16 mouse cellular contexts compared by ENCODE assay signal in the genomic region with DNA sequence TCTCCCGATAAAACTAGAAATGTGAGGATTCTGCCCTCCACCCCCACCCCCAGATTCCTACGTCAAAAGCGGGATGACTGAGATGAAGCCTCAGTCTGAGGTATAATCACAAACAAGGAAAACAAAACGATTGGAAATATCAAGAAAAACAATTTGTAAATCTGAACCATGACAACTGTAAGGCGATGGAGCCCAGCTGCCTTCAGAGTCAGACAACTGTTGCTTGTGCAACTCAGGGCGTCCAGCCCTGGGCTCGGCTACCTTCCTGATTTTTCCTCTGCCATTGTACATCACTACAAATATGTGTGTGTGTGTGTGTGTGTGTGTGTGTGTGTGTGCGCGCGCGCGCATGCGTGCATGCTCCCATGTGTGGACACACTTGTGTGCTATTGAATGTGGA. TPM values are rescaled to one million over a fixed set of nuclear protein-coding genes. Genes with fewer than 3 reads are reported as not detected.
"Had no signal": no experiment of that assay in that cellular context is flagged by ENCODE, and none has a peak within 500 bp of the region (broad histone marks: within the 10 kb centered on the region; RNA-seq: fewer than 3 reads in every experiment).

No protein-coding gene starts in this region.

- DNase-seq: kidney, adult 2 months; kidney, postnatal 25 days; left cerebral cortex, postnatal 4 days; liver, postnatal 0 days; midbrain, embryonic 14.5 days; thymus, adult 2 months; thymus, postnatal 14 days; thymus, postnatal 4 days had no signal

- H3K9me3 ChIP-seq: limb, embryonic 12.5 days; limb, embryonic 15.5 days had no signal

- H3K4me1 ChIP-seq: limb, embryonic 12.5 days; limb, embryonic 15.5 days had no signal

- H3K9ac ChIP-seq: limb, embryonic 12.5 days; limb, embryonic 15.5 days; liver, embryonic 14.5 days; liver, postnatal 0 days had no signal

- H3K27ac ChIP-seq: kidney, postnatal 0 days; limb, embryonic 12.5 days; limb, embryonic 15.5 days; liver, embryonic 14.5 days; macrophage; stomach, postnatal 0 days had no signal

- ATAC-seq: intestine, postnatal 0 days; liver, postnatal 0 days had no signal

- H3K4me2 ChIP-seq: limb, embryonic 12.5 days; limb, embryonic 15.5 days; liver, embryonic 11.5 days had no signal

- H3K4me3 ChIP-seq: limb, embryonic 12.5 days; limb, embryonic 15.5 days had no signal

- H3K27me3 ChIP-seq: limb, embryonic 15.5 days had no signal

- H3K36me3 ChIP-seq: limb, embryonic 12.5 days; limb, embryonic 15.5 days had no signal

RNA-seq across cellular contexts. Expression of a gene that starts 12.2 kb away (rescaled TPM):
- polyA plus RNA-seq: macrophage had no signal
